Mouse (Mus musculus) hindbrain, embryonic 10.5 days (tissue): ENCODE data around the gene Msh3. TPM values are rescaled to one million over a fixed set of nuclear protein-coding genes. Genes with fewer than 3 reads are reported as not detected.

Experiments
- DNase-seq: peaks from one replicate; pipeline ENCODE4 v3.0.0-alpha.2; 2017; ENCODE audit warnings: low spot score
- H3K27ac ChIP-seq: fragments of 300-500 bp; sonication (generic); 2 replicates; pipeline ENCODE4 v1.5.1; 2016; ENCODE audit warnings: mild to moderate bottlenecking, moderate library complexity
- H3K27me3 ChIP-seq: fragments of 300-500 bp; sonication (generic); 2 replicates; pipeline ENCODE4 v1.6.1; 2016; ENCODE audit warnings: mild to moderate bottlenecking; ENCODE audit not compliant: poor library complexity, insufficient read depth, severe bottlenecking
- H3K36me3 ChIP-seq: fragments of 300-500 bp; sonication (generic); 2 replicates; pipeline ENCODE4 v1.6.1; 2016; ENCODE audit warnings: mild to moderate bottlenecking, moderate library complexity
- H3K4me1 ChIP-seq: fragments of 300-500 bp; sonication (generic); replicated peaks from 2 replicates; pipeline ENCODE4 v1.6.1; 2016; ENCODE audit warnings: mild to moderate bottlenecking
- H3K4me3 ChIP-seq: fragments of 300-500 bp; sonication (generic); 2 replicates; pipeline ENCODE4 v1.5.1; 2016; ENCODE audit warnings: mild to moderate bottlenecking, moderate library complexity
- H3K9me3 ChIP-seq: fragments of 300-500 bp; sonication (generic); 2 replicates; pipeline ENCODE4 v1.6.1; 2016; ENCODE audit warnings: mild to moderate bottlenecking, moderate library complexity
- WGBS: fragments of 180-500 bp; shearing (Covaris S2); methylation state at CpG from one replicate; pipeline ENCODE4 v1.1.7; 2016; 5-methylcytosine and 5-hydroxymethylcytosine counted together
- polyA plus RNA-seq: library from polyadenylated mRNA; unstranded; fragments of >200 nt; fragmentation: Nextera tagmentation; extraction: Ambion mirVana; gene quantifications from 2 replicates; pipeline ENCODE4 v1.2.1, GENCODE M21; 2016

Gene Msh3
- polyA plus RNA-seq, 1 experiment from 2014 or later = 24.6 TPM

DNA sequence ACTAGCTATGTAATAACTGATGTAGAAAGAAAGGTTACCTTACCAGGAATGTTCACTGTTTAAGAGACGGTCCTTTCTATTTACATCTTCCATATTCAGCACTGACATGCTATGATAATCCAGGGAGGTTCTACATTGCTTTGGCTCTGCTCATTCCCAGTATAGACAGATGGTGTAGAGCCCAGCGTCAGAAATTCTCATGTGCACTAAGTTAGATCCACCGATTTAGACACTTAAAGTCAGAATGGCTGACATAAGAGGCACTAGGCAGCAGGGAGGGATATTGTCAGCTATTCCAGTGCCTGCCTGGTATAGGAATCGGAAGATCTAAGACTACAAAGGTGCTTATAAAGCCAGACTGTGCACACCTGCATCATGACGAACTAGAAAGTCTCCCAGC, 40.2 kb downstream of the Msh3 start:
- WGBS = 90% methylated on average over 5 of the region's 5 CpGs
- no peak for DNase-seq
- H3K36me3 ChIP-seq = peaks cover 46% of the 10 kb centered on the region
- no peaks in the 10 kb centered on the region for H3K9me3 ChIP-seq
- no peaks in the 10 kb centered on the region for H3K4me1 ChIP-seq
- H3K4me3 ChIP-seq = no peak overlapping the region
- H3K27ac ChIP-seq = no peak overlapping the region
- H3K27me3 ChIP-seq = no peaks in the 10 kb centered on the region

DNA sequence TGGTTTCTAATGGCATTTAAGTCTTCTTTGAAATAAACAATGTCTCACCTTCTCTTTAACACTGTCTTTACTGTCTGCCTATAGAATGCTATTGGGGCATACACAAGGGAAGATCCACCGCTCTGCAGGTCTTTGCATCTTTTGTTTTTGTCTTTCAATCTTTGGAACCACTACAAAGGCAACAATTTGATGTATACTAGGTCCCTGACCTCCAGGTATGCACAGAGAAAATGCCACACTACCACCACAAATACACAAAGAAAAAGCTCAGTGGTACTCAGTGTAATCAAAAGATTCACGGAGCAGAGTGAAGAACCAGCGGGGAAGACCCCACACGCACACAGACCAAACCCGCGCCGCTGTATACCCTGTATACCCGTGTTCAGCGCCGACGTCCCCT, 49.1 kb downstream of the Msh3 start, which contains the start of gene Gm20379:
Gene Gm20379, plus strand, starts transcription at position 301 of the 400 bp plus-strand sequence.
- 99% methylated on average over 11 of the region's 11 CpGs for WGBS
- Histone ChIP-seq H3K36me3 (peaks cover 56% of the 10 kb centered on the region), H3K4me3 (no peak within 1 kb of the TSS), H3K4me1 (no peaks in the 10 kb centered on the region), H3K27ac (no peak within 1 kb of the TSS), H3K9me3 (no peaks in the 10 kb centered on the region), H3K27me3 (no peaks in the 10 kb centered on the region)
- DNase-seq = no peak

GRCm38 (mm10) chr13:92304291-92304690, 50.5 kb downstream of the Msh3 start:
- no peaks in the 10 kb centered on the region for H3K4me1 ChIP-seq
- 94% methylated on average over 5 of the region's 5 CpGs for WGBS
- H3K27ac ChIP-seq = no peak overlapping the region
- no peaks in the 10 kb centered on the region for H3K9me3 ChIP-seq
- H3K36me3 ChIP-seq = peaks cover 62% of the 10 kb centered on the region
- H3K4me3 ChIP-seq = no peak overlapping the region
- H3K27me3 ChIP-seq = no peaks in the 10 kb centered on the region
- no peak for DNase-seq

DNA sequence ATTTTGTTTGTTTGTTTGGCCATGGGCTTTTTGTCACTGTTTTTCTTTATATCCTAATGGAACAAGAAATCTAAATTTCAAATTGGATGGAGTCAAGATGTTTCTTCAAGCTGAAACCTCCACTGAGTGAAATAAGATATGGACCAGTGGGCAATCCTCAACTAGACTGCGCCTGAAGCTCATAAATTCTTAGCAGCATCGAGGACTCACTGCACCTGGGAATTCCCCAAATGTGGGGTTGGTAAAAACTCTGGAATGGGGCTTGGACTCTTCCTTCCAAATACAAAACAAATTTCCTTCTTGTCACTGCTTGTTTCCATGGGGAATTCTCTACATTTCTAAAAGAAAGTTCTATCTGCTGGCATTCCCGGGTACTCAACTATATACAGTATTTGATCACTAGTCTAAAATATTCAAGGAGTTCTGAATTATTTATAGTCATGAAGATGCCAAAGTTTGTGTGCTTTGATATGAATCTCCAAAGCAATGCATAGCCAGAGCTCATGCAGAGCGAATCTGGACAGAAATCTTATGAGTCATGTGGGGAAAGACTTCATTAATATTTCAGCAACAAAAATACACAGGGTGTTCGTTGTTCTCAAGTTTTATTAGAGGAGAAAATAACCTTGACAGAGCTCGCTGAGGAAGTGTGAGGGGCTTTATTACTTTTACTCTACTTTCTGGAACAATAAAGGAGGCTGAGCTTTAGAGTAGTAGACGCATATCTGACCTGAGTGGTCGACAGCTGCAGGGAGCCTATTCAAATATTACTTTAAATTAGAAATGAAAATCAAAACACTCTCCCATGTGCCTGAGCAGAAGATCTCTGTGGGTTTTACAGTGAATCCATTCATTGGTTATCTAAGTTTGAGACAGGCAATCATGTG, 51.5 kb downstream of the Msh3 start:
- no peaks in the 10 kb centered on the region for H3K9me3 ChIP-seq
- WGBS = 88% methylated on average over 8 of the region's 8 CpGs
- no peak for DNase-seq
- no peak overlapping the region for H3K4me3 ChIP-seq
- no peaks in the 10 kb centered on the region for H3K4me1 ChIP-seq
- H3K36me3 ChIP-seq = peaks cover 62% of the 10 kb centered on the region
- H3K27ac ChIP-seq = no peak overlapping the region
- H3K27me3 ChIP-seq = no peaks in the 10 kb centered on the region

GRCm38 (mm10) chr13:92302466-92302865, 52.3 kb downstream of the Msh3 start:
- Histone ChIP-seq H3K4me1 (no peaks in the 10 kb centered on the region), H3K9me3 (no peaks in the 10 kb centered on the region), H3K4me3 (no peak overlapping the region), H3K27ac (no peak overlapping the region), H3K27me3 (no peaks in the 10 kb centered on the region), H3K36me3 (peaks cover 59% of the 10 kb centered on the region)
- 91% methylated on average over 4 of the region's 4 CpGs for WGBS
- DNase-seq = no peak

DNA sequence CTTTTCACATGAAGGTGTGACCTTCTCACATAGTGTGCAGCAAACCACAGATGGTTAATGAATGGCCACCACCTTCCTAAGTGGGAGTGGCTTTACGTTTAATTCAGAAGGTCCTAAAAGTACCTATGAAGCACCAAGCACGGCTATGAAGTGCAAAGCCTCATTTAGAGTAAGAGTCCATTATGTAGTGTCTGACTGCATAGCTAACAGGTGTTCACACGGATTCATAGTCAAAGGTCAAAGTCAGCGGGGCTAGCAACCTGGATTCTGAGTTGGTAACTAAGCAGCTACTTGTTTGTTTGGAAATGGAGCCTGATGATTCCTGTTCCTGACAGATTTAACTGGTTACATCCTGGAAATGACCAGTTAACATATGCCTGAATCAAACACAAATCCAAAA, 53.0 kb downstream of the Msh3 start:
- H3K36me3 ChIP-seq = peaks cover 61% of the 10 kb centered on the region
- DNase-seq = no peak
- WGBS = 85% methylated on average over 4 of the region's 4 CpGs

DNA sequence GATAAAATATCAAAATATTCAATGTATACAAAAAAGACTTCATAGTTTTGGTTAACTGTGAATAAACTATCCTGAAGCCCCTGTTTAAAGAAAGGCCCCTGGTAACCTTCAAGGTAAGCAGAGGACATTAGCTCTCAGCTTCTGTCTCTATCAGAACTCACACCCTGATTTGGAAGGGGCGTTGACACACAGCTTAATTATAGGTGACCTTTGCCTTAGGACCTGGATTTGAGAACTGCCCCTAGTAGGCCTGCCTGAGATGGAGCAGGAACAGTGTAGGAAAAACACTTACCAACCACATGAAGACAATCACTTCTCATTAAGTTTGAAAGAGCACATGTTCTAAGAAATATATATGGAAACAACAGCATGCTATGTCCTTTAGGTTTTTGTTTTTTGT, 55.3 kb downstream of the Msh3 start:
- 84% methylated on average over 1 of the region's 1 CpGs for WGBS
- Histone ChIP-seq H3K27me3 (no peaks in the 10 kb centered on the region), H3K9me3 (no peaks in the 10 kb centered on the region), H3K36me3 (peaks cover 56% of the 10 kb centered on the region), H3K4me1 (no peaks in the 10 kb centered on the region), H3K27ac (no peak overlapping the region), H3K4me3 (no peak overlapping the region)
- DNase-seq = no peak

More for the DNA sequence above, 53.0 kb downstream of the Msh3 start:
- Histone ChIP-seq H3K4me1 (no peaks in the 10 kb centered on the region), H3K27ac (no peak overlapping the region), H3K9me3 (no peaks in the 10 kb centered on the region), H3K27me3 (no peaks in the 10 kb centered on the region), H3K4me3 (no peak overlapping the region)

- Histone ChIP-seq H3K27ac (no peak overlapping the region), H3K9me3 (no peaks in the 10 kb centered on the region), H3K4me1 (no peaks in the 10 kb centered on the region), H3K27me3 (no peaks in the 10 kb centered on the region), H3K4me3 (no peak overlapping the region), H3K36me3 (peaks cover 64% of the 10 kb centered on the region)
- no peak for DNase-seq
- WGBS = 92% methylated on average over 2 of the region's 2 CpGs
Observed at GRCm38 (mm10) chr13:92297021-92297420, 57.8 kb downstream of the Msh3 start.

- Histone ChIP-seq H3K4me3 (no peak overlapping the region), H3K27me3 (no peaks in the 10 kb centered on the region), H3K36me3 (peaks cover 67% of the 10 kb centered on the region), H3K4me1 (no peaks in the 10 kb centered on the region), H3K27ac (no peak overlapping the region), H3K9me3 (no peaks in the 10 kb centered on the region)
- DNase-seq = no peak
- WGBS = 93% methylated on average over 4 of the region's 4 CpGs
Observed at GRCm38 (mm10) chr13:92296490-92296889, 58.3 kb downstream of the Msh3 start.

DNA sequence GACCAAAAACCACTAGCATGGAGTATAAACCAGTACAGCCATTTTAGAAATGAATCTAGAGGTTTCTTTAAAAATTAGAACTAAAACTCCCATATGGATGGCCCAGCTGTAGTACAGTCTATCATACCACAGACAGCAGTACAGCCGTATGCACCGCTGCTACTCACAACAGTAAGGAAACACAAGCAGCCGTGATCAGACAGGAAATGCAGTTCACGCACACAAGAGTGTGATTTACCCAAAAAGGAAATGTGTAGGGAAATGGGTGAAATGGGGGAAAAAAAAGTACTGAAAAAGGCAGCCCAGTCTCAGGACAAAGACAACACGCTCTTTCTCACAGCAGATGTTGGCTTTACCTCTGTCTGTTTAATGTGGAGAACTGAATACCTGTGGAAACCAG, 60.9 kb downstream of the Msh3 start:
- DNase-seq = no peak
- no peak overlapping the region for H3K27ac ChIP-seq
- H3K4me1 ChIP-seq = no peaks in the 10 kb centered on the region
- no peaks in the 10 kb centered on the region for H3K9me3 ChIP-seq
- H3K4me3 ChIP-seq = no peak overlapping the region
- H3K36me3 ChIP-seq = peaks cover 71% of the 10 kb centered on the region
- 86% methylated on average over 5 of the region's 5 CpGs for WGBS
- no peaks in the 10 kb centered on the region for H3K27me3 ChIP-seq

DNA sequence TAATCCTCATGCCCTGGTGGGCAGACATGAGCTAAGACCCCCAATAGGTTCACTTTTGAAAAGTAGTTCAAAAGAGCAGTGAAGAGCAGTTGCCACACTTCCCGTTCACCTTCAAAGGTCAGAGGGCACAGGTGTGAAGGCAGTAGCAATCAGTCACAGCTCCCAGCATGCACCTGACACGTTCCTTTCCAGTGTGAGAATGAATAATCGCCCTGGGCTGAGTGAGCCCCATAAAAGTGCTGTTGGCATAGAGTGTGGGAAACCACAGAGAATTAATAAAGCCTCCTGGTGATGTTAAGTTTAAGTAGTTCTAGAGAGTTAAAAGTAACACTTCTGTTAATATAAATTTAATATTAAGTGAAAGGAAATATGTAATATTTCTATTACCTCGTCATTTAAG, 63.2 kb downstream of the Msh3 start:
- Histone ChIP-seq H3K4me1 (no peaks in the 10 kb centered on the region), H3K9me3 (no peaks in the 10 kb centered on the region), H3K27ac (no peak overlapping the region), H3K4me3 (no peak overlapping the region), H3K36me3 (peaks cover 59% of the 10 kb centered on the region), H3K27me3 (no peaks in the 10 kb centered on the region)
- WGBS = 87% methylated on average over 4 of the region's 4 CpGs
- DNase-seq = no peak

DNA sequence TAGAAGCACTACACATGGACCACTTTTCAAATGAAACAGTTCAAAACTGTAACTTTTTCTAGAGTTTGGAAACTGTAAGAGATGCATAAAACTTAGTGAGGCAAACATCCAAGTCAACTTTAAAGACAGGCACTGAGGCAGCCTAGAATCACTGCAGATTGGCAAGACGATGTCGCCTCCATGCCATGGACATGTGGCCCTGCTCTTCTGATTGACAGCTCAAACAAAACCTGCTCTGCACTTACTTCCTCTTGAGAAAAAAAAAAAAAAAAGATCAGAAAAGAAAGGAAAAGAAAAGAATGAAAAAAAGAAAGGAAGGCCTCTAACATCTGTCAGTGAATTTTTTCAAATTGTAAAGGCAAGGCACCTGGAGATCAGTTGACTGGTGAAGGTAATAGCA, 77.8 kb downstream of the Msh3 start:
- WGBS = 82% methylated on average over 2 of the region's 2 CpGs
- Histone ChIP-seq H3K4me1 (no peaks in the 10 kb centered on the region), H3K4me3 (no peak overlapping the region), H3K36me3 (peaks cover 26% of the 10 kb centered on the region), H3K27ac (no peak overlapping the region), H3K27me3 (no peaks in the 10 kb centered on the region), H3K9me3 (no peaks in the 10 kb centered on the region)
- DNase-seq = no peak

- H3K4me3 ChIP-seq = no peak overlapping the region
- 95% methylated on average over 9 of the region's 9 CpGs for WGBS
- DNase-seq = no peak
- H3K4me1 ChIP-seq = no peaks in the 10 kb centered on the region
- H3K9me3 ChIP-seq = no peaks in the 10 kb centered on the region
- no peak overlapping the region for H3K27ac ChIP-seq
- H3K27me3 ChIP-seq = no peaks in the 10 kb centered on the region
- peaks cover 17% of the 10 kb centered on the region for H3K36me3 ChIP-seq
Observed at GRCm38 (mm10) chr13:92275292-92275691, 79.5 kb downstream of the Msh3 start.
